Mouse (Mus musculus): ENCODE measurements around the gene Lypd8. TPM values are rescaled to one million over a fixed set of nuclear protein-coding genes. Genes with fewer than 3 reads are reported as not detected.

Lypd8 gene
- total RNA-seq, 2 experiments from 2014 or later = not detected

DNA sequence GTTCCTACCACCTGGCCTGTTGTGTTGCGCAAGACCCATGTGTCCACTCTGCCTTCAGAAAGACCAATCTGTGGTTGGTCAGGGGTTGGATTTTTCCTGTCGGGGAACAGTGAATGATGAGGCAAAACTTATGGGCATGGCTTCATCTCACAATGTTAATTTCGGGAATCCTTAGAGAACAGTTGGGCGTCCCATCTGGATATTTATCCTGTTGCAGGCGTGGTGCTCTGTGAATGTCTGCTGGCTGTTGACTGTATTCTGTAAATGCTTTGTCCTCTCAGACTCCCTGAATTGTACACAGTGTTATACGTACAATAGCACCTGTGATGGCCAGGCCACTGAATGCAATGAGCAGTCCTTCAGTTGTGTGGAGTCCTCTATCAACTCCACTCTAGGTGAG is 3.6 kb downstream of the Lypd8 start:
- peak; percentile 39 to 74 for DNase-seq (ENCODE audit: low spot score in 2 of 2)

DNA sequence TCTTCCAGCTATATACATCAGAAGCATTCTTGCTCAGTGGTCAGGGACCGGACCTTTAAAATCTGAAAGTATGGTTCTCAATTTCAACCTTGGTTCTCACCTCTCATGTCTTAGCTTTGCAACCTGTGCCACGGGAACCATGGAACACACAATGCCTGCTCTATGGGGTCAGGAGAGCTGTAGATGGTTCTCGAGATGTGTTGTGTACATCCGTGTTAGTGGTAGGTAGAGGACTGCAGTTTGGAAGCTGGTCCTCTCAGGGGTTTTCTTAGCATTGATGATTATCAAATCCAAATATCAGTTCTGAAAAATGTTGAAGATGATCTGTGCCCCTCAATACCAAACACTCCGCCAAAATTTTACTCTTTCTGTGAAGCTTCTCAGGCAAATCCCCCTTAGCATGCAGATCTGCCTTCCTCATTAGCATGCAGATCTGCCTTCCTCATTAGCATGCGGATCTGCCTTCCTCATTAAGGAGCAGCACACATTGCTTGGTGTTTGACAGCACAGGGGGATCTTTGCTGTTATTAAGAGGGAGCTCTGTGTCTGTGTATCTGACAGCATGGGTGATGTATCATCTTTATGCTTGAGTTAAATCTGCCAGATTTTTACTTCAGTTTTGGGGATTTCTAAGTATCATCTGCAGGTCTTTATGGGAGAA is 21.3 kb downstream of the Lypd8 start:
- DNase-seq (ENCODE audit: low spot score in 2 of 2) = no peak

DNA sequence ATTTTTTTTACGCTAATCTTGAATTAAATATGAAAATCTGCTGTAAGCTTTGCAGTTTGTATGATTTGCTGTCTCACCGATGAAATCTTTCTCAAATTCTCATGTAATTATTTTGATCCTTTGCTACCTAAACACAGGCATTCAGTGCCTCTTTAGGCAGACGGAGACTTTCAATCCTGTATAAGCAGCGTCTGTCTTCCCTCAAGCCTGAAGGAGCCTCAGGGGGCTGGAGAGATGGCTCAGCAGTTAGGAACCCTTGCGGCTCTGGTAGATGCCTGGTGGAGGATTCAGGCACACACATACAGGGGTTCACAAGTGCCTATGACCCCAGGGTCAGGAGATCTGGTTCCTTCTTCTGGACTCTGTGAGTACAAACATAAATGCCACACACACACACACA is 21.8 kb downstream of the Lypd8 start:
- no peak for DNase-seq (ENCODE audit: low spot score in 2 of 2)

DNA sequence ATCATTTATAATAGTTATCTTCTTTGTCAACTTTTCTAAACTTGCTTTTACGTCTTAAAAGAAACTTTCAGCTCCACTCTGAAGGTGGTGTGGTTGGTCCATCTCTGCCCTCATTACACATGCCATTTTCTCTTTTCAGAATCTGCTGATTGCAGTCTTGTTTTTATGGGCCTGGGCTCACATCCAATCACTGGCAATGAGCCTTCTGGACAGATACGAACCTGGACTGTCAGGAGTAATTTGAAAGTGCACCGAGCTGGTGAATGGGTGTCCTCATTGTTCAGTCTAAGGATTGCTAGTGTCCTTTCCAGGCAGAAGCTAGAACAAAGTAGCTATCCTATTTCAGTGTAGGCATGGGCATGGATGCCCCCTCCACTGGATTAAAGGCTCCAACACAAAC is 29.2 kb downstream of the Lypd8 start:
- no peak for DNase-seq (ENCODE audit: low spot score in 2 of 2)

DNA sequence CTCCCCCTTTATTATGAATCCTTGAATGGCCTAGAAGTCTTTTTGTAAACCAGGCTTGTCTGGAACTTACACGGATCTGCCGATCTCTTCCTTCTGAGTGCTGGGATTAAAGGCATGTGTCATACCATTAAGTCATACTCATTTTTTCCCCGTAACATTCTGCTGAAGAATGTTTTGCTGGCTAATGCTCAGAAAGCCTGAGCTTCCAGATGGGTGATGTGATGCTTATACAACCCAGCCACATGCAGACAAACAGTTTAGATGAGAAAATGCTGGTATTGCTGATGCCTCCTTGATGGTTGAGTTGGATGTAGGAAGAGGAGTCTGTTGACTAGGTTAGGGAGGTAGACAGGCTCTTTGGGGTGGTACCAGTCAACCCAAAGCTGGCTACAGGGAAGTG is 39.5 kb downstream of the Lypd8 start:
- peak; percentile 46 to 62 for DNase-seq (ENCODE audit: low spot score in 2 of 2)

DNA sequence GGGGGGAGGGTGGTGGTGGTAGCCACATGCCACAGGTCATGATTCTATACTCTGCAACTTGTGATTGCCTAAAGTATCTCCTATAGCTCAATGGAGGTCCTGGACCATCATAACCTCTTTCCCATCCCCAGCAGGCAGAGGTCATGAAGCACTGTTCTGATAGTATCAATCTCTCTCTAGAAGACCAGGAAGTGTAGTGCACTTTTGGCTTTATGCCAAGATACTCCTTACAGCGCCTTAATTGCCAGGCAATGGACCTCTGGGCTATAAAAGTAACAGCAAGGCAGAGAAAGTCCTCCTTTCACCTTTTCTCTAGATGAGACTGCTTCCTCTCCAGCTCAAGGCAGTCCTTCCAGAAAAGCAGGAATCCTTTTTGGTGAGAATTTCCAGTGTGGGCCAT is 42.0 kb downstream of the Lypd8 start, which contains the start of gene 1810065E05Rik:
TSS of gene 1810065E05Rik (plus strand) at position 297 of the 400 bp plus-strand sequence.
- DNase-seq (ENCODE audit: low spot score in 2 of 2) = no peak

DNA sequence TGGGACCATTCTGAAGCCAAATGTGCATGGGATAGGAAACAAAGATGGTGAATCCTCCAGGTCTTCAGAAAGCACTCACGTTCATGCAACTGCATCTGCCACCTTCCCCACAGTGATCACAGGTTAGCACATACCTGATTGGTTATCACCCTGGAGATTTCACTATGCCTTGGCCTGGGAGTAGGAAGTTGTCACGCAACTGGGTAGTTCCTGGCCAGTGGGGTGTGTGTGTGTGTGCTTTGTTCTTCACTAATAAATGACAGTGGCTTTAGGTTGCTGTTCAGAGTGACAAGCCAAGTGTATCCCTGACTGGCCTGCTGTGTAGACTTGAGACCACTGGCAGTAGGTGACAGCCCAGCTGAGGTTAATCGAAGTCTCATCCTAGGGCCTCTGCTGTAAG is 53.4 kb downstream of the Lypd8 start, which contains the start of gene Gm12253:
TSS of gene Gm12253 (plus strand) at position 301 of the 400 bp plus-strand sequence.
- no peak for DNase-seq (ENCODE audit: low spot score in 2 of 2)

DNA sequence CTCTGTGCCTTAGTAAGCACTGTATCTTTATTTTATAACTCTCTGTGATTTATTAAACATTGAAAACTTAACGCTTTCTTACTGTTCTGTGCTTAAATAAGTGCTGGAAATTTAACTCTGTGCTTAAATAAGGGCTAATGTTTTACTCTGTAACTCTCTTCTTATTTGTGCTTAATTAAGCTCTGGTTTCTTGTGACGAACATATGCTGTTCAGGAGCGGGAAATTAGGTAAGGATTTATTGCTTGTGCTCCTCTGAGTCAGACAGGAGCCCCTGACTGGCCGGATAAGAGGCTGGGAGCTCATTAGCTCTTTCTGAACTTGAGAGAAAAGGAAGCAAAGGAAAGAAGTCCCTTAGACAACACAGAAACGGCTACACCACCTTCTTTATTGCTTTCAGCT is 59.0 kb downstream of the Lypd8 start:
- DNase-seq (ENCODE audit: low spot score in 2 of 2) = no peak

Other genes starting within 250 kb of the Lypd8 start
- 10 to 100 TPM; 20.1 TPM for gene Gemin5, start 210.5 kb upstream of the Lypd8 start, total RNA-seq (2021)
- gene Mrpl22, start 207.4 kb upstream of the Lypd8 start, total RNA-seq (2021) = 10 to 100 TPM; 32.4 to 37.6 TPM
- 1 to 10 TPM; 2.2 to 2.3 TPM for gene Igtp, start 179.5 kb upstream of the Lypd8 start, total RNA-seq (2021)
- 1 to 10 TPM; 1.9 to 2.2 TPM for gene Irgm2, start 179.4 kb upstream of the Lypd8 start, total RNA-seq (2021)
- not detected for gene 4930438A08Rik, start 104.2 kb upstream of the Lypd8 start, total RNA-seq (2021)
- gene Zfp692, start 72.0 kb upstream of the Lypd8 start, total RNA-seq (2021) = 10 to 100 TPM; 24.4 to 25.9 TPM
- gene Zfp672, start 48.7 kb upstream of the Lypd8 start, total RNA-seq (2021) = 10 to 100 TPM; 43.4 to 43.5 TPM
- gene Sh3bp5l, start 48.3 kb upstream of the Lypd8 start, total RNA-seq (2021) = 10 to 100 TPM; 48.9 to 55.4 TPM
- not detected for gene 1810065E05Rik, start 42.1 kb downstream of the Lypd8 start, total RNA-seq (2021)
- gene Gm12253, start 53.5 kb downstream of the Lypd8 start, total RNA-seq (2021) = not detected
- gene Lypd9, start 73.9 kb downstream of the Lypd8 start, total RNA-seq (2021) = not detected
- not detected for gene Olfr30, start 83.2 kb downstream of the Lypd8 start, total RNA-seq (2021)
- gene Olfr332, start 113.5 kb downstream of the Lypd8 start, total RNA-seq (2021) = not detected
- gene Olfr331, start 123.5 kb downstream of the Lypd8 start, total RNA-seq (2021) = not detected
- not detected for gene Olfr330, start 155.8 kb downstream of the Lypd8 start, total RNA-seq (2021)
- not detected for gene Olfr329-ps, start 167.4 kb downstream of the Lypd8 start, total RNA-seq (2021)
- gene Olfr328, start 176.6 kb downstream of the Lypd8 start, total RNA-seq (2021) = under 1 TPM; 0.10 to 0.18 TPM
- gene Olfr224, start 191.5 kb downstream of the Lypd8 start, total RNA-seq (2021) = not detected
- gene Olfr325, start 198.7 kb downstream of the Lypd8 start, total RNA-seq (2021) = not detected
- gene Olfr324, start 216.1 kb downstream of the Lypd8 start, total RNA-seq (2021) = not detected
- gene 2210407C18Rik, start 237.0 kb downstream of the Lypd8 start, total RNA-seq (2021) = not detected